Mouse (Mus musculus) gastrocnemius, postnatal 4 days (tissue): ENCODE measurements around the gene Gm43518. TPM values are rescaled to one million over a fixed set of nuclear protein-coding genes. Genes with fewer than 3 reads are reported as not detected.

Source experiments
- DNase-seq, 2 experiments: peaks; one replicate each; pipeline ENCODE4 v3.0.0; 2021 to 2022; ENCODE audit warnings: low spot score in 2 of 2, mixed read lengths in 2 of 2
- total RNA-seq, 2 experiments: library from RNA; stranded (reverse); gene quantifications; 2 replicates each; pipeline ENCODE4 v1.2.3; 2021

Gene Gm43518
- total RNA-seq, 2 experiments from 2014 or later, result 0.69 TPM; not detected in 1

DNA sequence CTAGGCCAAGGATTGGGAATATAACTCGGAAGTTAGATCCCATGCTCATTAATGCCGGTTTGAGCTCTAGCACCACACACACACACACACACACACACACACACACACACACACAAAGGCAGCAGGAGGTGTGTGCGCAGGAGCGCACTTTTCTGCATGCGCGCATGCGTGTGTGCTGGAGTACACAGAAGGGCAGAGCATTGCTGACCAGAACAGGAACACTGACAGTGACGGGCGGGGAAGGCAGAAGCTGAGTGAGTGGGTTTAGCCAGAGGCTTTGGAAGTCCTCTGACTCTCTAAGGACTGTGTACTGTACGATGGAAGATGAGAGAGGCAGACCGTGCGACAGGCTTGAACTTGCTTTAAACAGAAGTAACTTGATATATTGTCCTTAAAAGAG is 6.3 kb downstream of the Gm43518 start:
- no peak for DNase-seq

DNA sequence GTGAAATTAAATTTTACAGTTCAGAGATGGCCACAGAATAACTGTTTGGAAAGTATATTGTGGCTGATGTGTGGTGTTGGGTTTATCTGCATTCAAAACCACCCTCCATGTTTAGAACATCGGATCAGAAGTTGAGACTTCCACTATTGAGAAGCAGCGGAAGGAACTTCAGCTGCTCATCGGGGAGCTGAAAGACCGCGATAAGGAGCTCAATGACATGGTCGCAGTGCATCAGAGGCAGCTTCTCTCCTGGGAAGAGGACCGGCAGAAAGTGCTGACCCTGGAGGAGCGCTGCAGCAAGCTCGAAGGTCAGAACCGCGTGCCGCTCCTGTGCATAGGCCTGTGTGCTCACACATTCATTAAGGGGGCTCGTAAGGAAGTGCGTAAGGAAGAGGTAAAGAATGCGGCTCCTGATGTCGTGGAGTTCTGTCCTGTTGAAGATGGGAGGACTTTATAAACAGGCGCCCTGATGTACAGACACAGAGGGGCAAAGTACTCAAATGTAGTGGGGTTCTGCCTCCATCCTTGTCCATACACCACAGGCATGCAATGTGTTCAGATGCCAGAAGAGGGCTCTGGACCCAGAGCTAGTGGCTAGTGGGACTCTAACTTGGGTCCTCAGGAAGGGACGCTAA is 6.9 kb downstream of the Gm43518 start:
- DNase-seq, result no peak

DNA sequence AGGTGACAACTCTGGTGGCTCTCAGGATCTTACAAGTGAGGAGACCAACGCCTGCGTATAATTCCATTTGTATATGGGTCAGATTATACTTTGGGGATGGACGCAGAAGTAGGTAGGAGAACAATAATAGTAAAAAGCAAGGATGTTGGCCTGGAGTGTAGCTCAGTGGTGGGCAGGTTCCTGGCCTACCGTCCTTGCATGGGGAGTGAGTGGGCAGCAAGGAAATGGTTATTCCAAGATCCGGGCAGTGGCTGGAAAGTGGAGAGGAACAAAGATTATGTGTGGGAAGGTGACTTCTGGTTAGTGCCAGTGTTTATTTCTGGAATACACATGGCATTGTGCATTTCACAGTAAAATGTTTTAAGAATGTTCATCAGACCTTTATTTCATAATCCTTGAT is 8.7 kb downstream of the Gm43518 start:
- no peak for DNase-seq

DNA sequence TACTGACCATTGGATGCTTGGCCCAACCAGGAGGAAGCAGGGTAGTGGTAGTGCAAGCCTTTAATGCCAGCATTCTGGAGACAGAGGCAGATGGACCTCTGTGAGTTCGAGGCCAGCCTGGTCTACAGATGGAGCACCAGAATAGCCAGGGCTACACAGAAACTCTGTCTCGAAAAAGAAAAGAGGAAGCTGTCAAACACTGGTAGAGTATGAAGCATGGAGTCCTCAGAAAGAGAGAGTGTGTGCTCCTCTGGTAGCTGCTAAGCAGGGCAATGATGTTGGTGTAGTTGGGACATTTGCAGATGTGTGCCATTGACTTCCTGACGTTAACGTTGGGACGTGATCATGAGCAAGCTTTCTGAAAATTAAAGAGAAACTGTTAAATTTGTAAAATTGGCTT is 11.3 kb downstream of the Gm43518 start:
- no peak for DNase-seq

DNA sequence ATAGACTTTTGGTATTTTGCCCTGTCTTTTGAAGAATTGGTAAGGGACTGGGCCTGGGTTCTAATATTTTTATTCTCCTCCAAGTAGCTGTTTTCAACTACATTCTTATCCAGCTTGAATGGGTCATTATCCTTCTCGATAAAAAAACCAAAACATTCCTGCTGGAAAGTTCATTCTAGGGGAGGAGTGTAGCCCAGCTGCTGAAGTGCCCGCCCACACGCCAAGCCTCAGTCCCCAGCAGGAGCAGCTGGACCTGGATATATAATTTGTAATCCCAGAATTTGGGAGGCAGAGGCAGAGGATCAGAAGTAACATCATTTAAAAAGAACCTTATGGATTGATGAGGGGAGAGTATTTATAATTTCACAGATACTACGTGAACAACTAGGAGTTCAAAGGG is 19.3 kb downstream of the Gm43518 start:
- no peak for DNase-seq

DNA sequence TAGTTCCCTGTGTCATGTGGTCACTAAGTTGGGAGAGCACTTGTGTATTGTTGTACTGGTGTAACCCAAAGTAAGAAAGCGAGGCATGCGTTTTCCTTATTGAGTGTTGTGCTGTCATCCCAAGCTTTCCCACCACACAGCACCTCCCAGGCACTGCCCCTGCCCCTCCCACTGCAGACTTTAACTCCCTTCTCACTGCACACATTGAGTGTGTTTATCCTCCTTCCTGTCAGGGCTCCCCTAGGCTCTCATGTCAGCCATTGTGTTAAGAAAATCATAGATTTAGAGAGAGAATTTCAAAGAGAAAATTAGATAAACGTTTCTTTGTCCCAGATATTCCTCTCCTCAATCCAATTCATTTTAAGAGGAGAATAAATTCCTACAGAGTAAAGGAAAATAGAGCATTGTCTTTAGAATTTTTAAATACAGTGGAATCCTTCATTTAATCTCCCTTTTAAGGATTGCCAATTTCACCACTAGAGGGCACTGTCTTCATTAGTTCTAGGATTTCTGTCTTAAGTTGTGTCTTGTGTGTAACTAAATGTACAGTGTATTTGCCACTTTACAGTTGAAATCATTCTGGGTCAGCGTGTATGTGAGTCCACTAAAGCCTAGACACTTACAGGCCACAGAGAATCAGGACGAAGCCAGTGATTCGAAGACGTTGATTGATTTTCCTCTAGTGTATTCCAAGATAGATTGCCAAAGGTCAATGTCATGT is 20.0 kb downstream of the Gm43518 start:
- no peak for DNase-seq

DNA sequence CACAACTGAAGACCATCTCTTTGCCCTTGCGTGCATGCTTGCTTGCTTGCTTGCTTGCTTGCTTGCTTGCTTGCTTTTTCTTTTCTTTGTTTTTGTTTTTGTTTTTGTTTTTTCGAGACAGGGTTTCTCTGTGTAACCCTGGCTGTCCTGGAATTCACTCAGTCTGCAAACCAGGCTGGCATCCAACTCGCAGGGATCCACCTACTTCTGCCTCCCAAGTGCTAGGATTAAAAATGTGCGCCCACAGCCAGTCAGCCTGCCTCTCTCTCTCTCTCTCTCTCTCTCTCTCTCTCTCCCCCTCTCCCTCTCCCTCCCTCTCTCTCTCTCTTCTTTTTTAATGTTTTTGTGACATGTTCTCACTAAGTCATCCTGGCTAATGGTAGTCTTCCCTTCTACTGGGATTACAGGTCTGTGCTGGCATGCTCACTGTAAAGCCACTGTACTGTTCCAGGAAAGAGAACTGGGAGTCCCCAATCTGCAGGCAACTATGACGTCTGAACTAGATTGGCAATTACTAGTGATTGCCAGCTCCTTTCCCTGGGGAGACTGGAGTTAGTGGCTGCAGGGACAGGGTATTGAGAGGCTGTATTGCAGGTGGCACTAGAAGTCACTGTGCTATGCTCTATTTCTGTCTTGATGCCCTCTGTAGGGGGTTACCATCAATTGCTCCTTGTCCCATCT is 25.3 kb downstream of the Gm43518 start:
- no peak for DNase-seq

DNA sequence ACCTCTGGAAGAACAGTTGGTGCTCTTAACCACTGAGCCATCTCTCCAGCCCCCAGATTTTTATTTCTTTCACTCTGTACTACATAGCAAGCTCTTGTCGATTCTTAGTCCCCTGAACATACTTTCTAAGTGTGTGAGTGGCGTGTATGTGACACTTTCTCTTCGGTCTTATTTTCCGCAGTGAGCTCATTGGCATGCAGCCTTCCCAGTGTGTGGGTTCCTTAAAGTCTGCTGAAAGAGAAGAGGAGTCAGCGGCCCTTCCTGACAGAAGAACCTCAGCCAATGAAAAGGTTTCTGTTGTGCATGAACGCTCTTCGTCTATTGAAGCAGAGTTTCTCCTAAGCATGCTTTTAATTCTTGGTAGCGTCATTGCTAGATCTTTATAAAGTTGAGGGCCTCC is 30.0 kb downstream of the Gm43518 start:
- no peak for DNase-seq

DNA sequence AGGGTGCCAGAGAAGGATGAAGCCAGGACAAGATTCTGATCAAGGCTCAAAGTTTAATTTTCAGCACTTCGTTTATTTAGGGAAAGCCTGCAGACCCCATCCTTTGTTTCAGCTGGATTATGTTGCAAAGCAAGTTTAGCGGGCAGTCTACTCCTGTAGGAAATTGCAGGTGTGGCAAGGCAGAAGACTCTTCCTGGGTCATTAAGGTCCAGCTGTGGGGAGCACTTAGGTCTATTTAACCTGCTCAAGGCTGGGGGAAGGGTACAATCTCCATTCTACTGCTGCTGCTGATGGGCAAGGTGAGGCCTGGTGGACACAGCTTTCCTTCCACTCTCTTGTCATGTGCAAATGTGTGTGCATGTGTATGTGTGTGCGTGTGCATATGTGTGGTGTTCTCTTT is 31.8 kb downstream of the Gm43518 start:
- no peak for DNase-seq

DNA sequence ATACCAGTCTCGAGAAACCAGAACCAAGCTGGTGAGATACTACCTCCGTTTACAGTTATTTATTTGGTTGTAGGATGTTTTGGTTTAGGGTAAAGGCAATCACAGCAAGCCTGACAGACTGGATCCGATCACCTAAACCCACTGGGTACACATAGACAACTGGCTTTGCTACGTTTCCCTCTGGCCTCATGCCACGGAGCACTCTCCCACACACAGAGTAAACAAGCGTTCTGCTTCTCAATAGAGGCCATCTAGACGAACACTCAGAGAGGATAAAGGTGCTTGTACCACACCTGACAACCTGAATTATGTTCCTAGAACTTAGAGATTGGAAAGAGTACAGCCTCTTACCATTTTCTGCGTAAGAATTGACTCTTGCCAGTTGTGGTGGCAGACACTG is 32.9 kb downstream of the Gm43518 start:
- DNase-seq, result no peak

DNA sequence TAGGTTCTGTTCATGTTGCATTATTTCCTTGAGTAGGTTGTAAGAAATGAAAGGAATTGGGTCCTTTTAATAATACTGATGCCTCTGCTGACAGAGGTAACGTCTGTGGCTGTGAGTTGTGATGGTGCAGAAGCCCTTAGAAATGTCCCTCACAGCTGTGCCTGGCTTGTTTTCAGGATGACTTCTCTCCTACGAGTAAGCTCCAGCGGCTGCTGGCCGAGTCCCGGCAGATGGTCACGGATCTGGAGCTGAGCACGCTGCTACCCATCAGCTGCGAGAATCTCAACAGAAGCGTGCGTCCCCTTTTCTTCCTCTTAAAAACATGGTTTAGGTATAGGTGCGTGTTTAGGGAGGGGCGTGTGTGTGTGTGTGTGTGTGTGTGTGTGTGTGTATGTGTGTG is 33.8 kb downstream of the Gm43518 start:
- no peak for DNase-seq

DNA sequence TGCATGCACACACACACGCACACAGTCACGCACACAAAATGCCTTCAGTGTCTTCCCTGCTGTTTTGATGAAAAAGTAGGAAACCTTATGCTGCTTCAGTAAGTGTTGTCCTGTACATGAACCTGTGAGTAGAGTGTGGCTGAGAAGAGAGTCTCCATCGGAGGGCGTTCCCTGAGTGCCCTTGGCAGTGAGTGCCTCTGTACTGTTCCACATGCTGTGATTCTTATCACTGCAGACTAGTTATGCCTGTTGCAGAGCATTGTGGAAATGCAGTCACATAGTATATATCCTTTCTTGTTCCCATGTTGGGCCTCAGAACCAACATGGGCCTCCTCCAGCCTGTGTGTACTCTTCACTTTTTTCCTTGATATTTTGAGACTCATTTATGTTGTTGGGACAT is 37.0 kb downstream of the Gm43518 start:
- DNase-seq, result no peak

DNA sequence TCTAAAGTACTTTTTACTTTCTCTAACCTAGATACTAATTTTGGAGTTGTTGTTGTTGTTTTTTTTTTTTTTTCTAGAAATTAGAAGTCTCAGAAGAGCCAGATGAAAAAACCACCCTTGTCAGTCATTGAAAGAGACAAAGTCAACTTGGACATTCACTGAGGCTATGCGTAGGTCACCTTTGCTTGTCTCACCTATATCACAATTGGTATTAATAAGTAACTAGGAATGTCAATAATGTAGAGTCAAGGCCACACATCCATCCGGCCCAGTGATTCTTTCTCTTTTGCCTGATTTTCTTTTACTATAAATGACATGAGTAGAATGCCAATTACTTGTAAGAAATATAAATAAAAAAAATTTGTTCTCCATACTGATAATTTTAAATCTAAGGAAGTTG is 39.5 kb downstream of the Gm43518 start:
- no peak for DNase-seq

DNA sequence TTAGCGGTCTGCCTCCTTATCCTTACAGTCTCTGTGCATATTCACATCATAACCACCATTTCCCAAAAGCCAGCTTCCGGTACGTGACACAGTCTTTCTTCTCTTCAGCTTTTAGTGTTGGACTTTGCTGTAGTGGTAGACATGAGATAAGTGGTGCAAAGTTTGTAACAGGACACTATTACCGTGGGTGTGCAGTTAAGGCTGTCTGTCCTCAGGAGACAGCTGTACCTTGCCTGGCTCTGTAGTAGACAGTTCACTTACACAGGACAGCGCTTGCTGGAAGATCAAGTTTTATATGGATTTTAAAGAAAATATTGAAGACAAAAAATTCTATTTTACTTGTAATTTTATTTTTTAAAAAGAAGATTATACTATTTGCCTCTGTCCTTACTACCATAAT is 41.2 kb downstream of the Gm43518 start:
- DNase-seq, result no peak

DNA sequence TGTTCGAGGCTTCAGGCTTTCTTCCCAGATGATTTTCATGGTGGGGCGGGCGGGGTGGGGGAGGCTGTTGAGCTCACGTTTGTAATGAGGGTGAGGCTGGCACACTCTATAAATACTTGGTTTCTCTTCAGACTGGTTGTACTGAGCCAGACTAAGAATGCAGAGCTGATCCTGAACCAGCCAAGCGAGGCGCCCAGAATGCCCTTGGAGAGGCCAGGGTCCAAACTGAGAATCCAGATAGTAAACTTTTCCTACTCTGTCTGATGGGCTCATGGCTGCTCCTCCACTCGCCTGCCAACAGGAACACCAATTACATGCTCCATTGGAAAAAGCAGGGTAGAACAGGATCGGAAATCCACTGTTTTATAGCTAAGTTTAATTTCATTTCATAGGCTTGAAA is 42.0 kb downstream of the Gm43518 start:
- DNase-seq, result no peak

DNA sequence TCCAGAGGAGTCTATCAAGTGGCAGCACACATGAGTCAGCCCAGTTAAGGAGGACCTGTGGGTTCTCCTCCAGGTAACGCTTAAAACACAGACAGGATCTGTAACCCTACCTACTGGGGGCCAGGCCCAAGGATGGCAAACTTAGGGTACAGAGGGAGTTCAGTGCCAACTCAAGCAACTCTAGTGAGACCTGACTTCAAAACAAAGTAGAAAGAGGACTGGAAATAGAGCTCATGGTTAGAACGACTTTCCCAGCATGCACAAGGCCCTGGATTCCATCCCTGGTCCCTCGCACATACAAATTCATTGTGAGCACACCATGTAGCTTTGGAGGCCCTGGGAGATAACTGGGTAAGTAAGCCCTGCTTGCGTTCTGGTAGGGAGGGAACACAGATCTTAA is 43.4 kb downstream of the Gm43518 start:
- DNase-seq, result no peak

DNA sequence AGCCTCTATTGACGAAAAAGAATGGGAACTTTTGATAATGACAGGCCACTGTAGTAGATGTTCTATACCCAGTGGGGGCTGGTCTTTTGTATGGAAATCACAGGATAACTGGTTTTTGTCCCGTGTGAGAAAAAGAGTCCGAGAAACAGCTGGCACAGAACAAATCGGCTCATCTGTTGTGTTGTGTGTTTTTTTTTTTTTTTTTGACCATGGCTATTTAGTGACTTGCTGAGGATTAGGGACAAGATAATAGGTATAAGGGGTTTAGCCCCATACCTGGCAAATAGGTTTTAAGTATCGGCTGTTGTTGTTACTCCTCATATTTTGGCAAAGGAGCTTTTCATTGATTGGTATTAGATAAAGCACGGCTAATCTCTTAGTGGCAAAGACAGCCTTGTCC is 45.2 kb downstream of the Gm43518 start:
- DNase-seq, result no peak

DNA sequence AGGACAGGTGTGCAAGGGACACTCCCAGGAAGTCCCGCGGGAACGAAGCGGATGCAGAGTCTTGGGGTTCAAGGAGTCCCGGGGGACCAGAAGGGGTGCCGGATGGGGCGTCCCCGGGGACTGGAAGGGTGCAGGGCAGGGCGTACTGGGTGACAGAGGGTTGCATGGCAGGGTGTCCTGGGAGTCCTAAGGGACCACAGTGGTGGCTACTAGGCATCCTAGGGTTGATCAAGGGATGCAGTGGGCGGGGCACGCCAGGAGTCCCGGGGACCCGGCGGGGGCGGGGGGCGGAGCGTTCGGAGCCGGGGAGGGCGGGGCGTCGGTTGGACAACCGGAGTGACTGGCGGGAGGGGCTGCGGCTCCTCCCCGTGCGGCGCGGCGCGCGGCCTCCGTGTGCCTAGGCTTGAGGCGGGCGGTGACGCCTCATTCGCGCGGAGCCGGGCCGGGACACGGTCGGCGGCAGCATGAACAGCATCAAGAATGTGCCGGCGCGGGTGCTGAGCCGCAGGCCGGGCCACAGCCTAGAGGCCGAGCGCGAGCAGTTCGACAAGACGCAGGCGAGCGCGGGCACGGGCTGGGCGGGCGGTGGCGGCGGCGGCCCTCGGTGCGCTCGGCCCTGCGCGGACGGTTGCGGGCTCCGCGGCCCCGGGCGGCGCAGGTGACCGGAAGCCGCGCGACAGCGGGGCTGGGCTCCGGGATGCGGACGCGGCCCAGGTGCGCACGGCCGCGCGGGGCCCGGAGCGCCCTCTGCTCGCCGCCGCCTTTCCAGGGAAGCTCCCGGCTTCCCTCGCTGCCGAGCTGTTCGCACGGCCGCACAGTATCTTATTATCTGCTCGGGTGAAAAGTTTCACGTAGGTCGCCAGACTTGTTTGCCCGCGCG is 46.3 kb downstream of the Gm43518 start, which contains the start of gene Hip1r:
Gene Hip1r (plus strand): TSS at position 330 of the 880 bp plus-strand sequence.
- DNase-seq, result peak; percentile 53 to 64

DNA sequence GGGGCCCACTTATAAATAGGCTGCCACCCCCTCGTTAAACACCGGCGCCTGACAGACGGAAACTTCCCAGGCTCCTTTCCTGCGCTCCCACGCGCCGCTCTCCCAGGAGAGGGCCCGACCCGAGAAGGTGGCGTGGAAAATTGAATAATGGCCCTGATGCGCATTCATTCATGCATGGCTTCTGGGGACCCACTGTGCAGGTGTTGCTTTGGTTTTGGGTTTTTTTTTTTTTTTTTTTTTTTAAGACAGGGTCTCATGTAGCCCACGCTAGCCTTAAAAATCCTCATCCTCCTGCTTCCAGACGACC is 46.9 kb downstream of the Gm43518 start:
- no peak for DNase-seq

DNA sequence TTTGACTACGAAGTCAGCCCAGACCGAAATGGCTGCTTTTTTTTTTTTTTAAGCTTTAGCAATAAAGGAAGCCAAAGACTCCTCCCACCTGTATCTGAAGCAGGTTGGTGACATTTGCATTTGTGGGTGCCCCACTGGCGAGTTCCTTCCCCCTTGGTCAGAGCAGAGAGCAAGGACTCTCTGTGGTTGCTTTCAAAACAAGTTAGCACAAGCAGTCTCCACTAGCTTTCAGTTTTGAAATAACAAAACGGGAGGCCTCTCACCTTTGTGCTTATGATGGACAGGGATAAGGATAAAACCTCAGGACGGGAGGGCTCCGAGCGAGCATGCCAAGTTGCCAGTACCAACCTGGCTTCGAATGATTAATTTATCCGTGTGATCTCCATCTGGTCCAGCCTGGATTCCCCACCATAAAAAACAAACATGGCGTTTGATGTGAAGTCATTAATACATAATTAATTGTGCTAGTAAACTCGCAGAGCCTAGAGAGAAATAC is 47.4 kb downstream of the Gm43518 start:
- DNase-seq, result no peak

DNA sequence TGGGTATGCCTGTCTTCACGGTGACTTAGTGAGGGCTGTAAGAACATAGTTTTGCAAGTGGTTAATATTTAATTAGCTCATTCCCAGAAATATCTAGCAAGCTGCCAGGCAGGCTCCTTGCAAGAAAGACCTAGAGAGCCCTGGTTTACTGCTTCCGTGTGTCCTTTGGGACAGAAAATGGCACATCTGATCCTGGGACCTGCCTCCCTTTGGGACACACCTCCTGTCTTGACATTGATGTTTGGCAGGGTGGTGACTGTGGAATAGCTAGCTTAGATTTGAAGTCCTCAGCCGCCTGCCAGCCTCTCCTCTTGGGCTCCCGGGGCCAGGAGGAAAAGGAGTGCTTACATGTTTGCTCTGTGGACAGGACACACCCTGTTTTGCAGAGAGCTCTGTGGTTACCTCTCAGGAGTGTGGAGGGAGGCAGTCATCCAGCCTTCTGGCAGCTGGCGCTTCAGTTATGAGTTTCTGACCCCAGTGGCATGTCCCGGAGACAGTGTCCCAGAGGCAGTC is 48.5 kb downstream of the Gm43518 start:
- DNase-seq, result no peak
